Mouse (Mus musculus): ENCODE results near the gene Mrps6.

- TF ChIP-seq POLR2A (IDR thresholded peaks at IDR 0.05; ENCODE audit: low read depth, low read length) (no peak), CTCF (conservative IDR thresholded peaks at IDR 0.05 in 1 of 2, IDR thresholded peaks at IDR 0.05 in 1 of 2; ENCODE audit: low read depth in 2 of 2, low read length in 2 of 2) (no peak), MAFK (IDR thresholded peaks at IDR 0.05; ENCODE audit: insufficient replicate concordance, low read length) (no peak), JUN (IDR thresholded peaks at IDR 0.05; ENCODE audit: insufficient read depth, low read depth, low read length) (no peak), NRF1 (IDR thresholded peaks at IDR 0.05; ENCODE audit: low read depth, low read length) (no peak)
Observed at GRCm38 (mm10) chr16:92142426-92143012, 84.4 kb downstream of the Mrps6 start.
